Mouse (Mus musculus): ENCODE measurements around the gene Tcap.

DNA sequence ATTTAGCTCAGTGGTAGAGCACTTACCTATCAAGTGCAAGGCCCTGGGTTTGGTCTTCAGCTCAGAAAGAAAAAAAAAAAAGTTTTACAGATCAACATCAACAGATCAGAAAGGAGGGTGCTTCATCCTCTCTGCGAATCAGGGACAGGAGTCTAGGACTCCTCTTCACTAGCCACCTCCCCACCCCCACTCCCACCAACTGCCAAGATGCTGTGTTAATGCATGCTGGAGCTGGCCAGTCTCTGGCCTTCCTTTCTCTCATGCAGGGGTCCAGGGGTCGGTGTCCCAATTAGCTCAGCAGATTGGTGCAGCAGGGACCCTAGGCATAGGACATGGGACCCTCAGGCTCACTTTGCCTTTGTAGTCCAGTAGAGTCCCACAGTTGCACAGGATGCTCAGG, 13.0 kb upstream of the Tcap start:
- TF ChIP-seq POLR2A (IDR thresholded peaks at IDR 0.05; ENCODE audit: borderline replicate concordance, control insufficient read depth, low read depth, low read length) = no peak
- no peak for TF ChIP-seq CTCF (IDR thresholded peaks at IDR 0.05; ENCODE audit: control insufficient read depth, insufficient read depth, low read length)

All from bone marrow, adult 2 months (tissue).